Mouse (Mus musculus): ENCODE results near the gene Rln1. TPM values are rescaled to one million over a fixed set of nuclear protein-coding genes. Genes with fewer than 3 reads are reported as not detected.

The Rln1 gene
- polyA plus RNA-seq, 1 experiment from 2014 or later, result 3.7 TPM

DNA sequence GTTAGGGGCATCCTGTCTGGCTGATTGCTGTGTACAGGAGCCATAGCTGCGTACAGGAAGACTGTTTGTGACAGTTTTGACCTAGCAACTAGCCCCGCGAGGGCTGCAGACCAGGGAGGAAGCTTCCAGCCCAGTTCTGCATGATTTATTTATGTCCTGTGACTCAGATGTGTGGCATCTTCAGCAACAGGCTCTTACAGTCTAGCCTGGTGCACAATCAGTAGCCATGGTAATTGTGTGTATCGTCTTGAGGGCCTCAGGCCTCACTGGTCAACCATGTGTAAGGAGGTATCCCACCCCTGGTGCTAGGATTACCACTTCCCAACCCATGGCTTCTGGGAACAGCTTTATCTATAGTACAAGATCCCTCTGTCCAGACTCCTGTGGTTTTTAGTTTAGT lies 41.9 kb downstream of the Rln1 start:
- peaks cover 14% of the 10 kb centered on the region for H3K36me3 ChIP-seq (ENCODE audit: control insufficient read depth, insufficient read depth, low read length)
- no peak overlapping the region for H3K4me2 ChIP-seq (ENCODE audit: low read length)
- no peak overlapping the region for H3K4me3 ChIP-seq (ENCODE audit: low read depth, low read length)
- no peaks in the 10 kb centered on the region for H3K4me1 ChIP-seq (ENCODE audit: control insufficient read depth, insufficient read depth, low read length)
- no peaks in the 10 kb centered on the region for H3K27me3 ChIP-seq (ENCODE audit: control insufficient read depth, insufficient read depth, low read depth, low read length)
- no peak for ATAC-seq
- no peaks in the 10 kb centered on the region for H3K9me3 ChIP-seq (replicated peaks; ENCODE audit: control insufficient read depth, low read length, poor library complexity, severe bottlenecking)
- H3K27ac ChIP-seq (ENCODE audit: low read length), result no peak overlapping the region
- 83% methylated on average over 4 of the region's 4 CpGs for WGBS
- H3K9ac ChIP-seq (ENCODE audit: low read depth, low read length), result no peak overlapping the region

DNA sequence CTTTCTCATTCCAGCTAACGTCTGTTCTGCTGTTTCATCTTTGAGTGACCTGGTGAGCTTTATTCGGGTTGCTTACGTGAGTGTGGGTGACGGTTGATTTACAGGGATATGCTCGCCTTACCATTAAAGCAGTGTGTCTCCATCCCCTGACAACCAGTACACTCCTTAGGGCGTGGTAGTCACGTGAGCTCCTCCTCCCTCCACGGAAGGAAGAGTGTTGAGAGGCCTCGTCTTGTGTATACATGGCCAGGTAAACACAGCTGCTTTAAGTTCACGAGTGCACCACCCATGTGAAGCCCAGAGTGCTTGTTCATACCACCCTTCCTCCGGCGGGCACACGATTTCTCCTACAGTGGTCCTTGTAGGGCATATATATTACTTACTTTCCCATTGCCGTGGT lies 42.9 kb downstream of the Rln1 start:
- no peak for ATAC-seq
- no peaks in the 10 kb centered on the region for H3K27me3 ChIP-seq (ENCODE audit: control insufficient read depth, insufficient read depth, low read depth, low read length)
- no peaks in the 10 kb centered on the region for H3K4me1 ChIP-seq (ENCODE audit: control insufficient read depth, insufficient read depth, low read length)
- no peaks in the 10 kb centered on the region for H3K9me3 ChIP-seq (replicated peaks; ENCODE audit: control insufficient read depth, low read length, poor library complexity, severe bottlenecking)
- 87% methylated on average over 14 of the region's 14 CpGs for WGBS
- H3K4me3 ChIP-seq (ENCODE audit: low read depth, low read length), result no peak overlapping the region
- H3K36me3 ChIP-seq (ENCODE audit: control insufficient read depth, insufficient read depth, low read length), result peaks cover 16% of the 10 kb centered on the region
- no peak overlapping the region for H3K9ac ChIP-seq (ENCODE audit: low read depth, low read length)
- H3K4me2 ChIP-seq (ENCODE audit: low read length), result no peak overlapping the region
- no peak overlapping the region for H3K27ac ChIP-seq (ENCODE audit: low read length)

DNA sequence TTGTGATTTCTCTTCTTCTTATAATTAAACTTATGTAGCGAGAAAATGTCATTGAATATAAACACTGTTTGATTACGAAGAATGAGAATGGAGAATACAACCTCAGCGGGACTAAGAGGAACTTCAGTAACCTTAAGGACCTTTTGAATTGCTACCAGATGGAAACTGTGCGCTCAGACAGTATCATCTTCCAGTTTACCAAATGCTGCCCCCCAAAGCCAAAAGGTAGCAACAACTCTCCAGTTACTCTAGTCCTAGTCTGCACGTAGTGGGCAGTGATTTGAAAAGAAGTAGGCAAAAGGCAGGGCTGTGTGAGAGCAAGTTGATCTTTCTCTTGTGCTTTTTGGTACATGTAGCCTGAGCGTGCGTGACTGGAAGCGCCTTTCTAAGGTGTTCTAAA lies 46.6 kb downstream of the Rln1 start:
- Histone ChIP-seq H3K27me3 (ENCODE audit: control insufficient read depth, insufficient read depth, low read depth, low read length) (no peaks in the 10 kb centered on the region), H3K36me3 (ENCODE audit: control insufficient read depth, insufficient read depth, low read length) (peaks cover 14% of the 10 kb centered on the region), H3K27ac (ENCODE audit: low read length) (no peak overlapping the region), H3K4me1 (ENCODE audit: control insufficient read depth, insufficient read depth, low read length) (0 out of 2 replicates have a peak, but pooled peaks cover 4% of the 10 kb centered on the region), H3K4me2 (ENCODE audit: low read length) (no peak overlapping the region), H3K4me3 (ENCODE audit: low read depth, low read length) (no peak overlapping the region), H3K9me3 (replicated peaks; ENCODE audit: control insufficient read depth, low read length, poor library complexity, severe bottlenecking) (no peaks in the 10 kb centered on the region), H3K9ac (ENCODE audit: low read depth, low read length) (no peak overlapping the region)
- ATAC-seq, result no peak
- 74% methylated on average over 8 of the region's 8 CpGs for WGBS

DNA sequence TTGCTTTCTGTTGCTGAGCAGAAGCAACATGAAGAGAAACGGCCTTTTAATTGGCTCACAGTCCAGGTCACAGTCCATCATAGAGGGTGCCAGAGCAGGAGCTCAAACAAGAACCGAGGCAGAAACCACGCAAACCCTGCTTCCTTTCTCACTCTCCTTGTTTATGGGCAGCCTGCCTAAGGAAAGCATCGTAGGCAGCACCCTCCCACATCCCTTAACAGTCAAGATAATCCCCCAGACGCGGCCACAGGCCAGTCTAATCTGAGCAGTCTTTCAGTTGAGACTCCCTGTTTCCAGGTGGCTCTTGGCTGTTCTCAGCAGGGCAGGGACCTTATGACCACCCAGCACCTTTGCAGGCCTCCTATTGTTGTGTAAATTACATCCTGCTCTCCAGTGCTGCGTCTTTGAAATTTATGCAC lies 49.0 kb downstream of the Rln1 start:
- Histone ChIP-seq H3K4me2 (ENCODE audit: low read length) (no peak overlapping the region), H3K9ac (ENCODE audit: low read depth, low read length) (no peak overlapping the region), H3K36me3 (ENCODE audit: control insufficient read depth, insufficient read depth, low read length) (peaks cover 9% of the 10 kb centered on the region), H3K27me3 (ENCODE audit: control insufficient read depth, insufficient read depth, low read depth, low read length) (no peaks in the 10 kb centered on the region), H3K4me1 (ENCODE audit: control insufficient read depth, insufficient read depth, low read length) (0 out of 2 replicates have a peak, but pooled peaks cover 4% of the 10 kb centered on the region), H3K27ac (ENCODE audit: low read length) (no peak overlapping the region), H3K4me3 (ENCODE audit: low read depth, low read length) (no peak overlapping the region), H3K9me3 (replicated peaks; ENCODE audit: control insufficient read depth, low read length, poor library complexity, severe bottlenecking) (no peaks in the 10 kb centered on the region)
- WGBS, result 7% methylated on average over 7 of the region's 7 CpGs
- ATAC-seq, result peak; percentile 66

Other genes starting within 250 kb of the Rln1 start
- 35.2 and 39.4 TPM in 2 replicates for gene Rcl1, start 233.3 kb downstream of the Rln1 start, polyA plus RNA-seq (2015; fragmentation: Nextera tagmentation; extraction: Ambion mirVana)
- gene Jak2, start 82.8 kb downstream of the Rln1 start, polyA plus RNA-seq (2015; fragmentation: Nextera tagmentation; extraction: Ambion mirVana), result 14.4 and 17.1 TPM in 2 replicates
- gene Insl6, start 9.3 kb downstream of the Rln1 start, polyA plus RNA-seq (2015; fragmentation: Nextera tagmentation; extraction: Ambion mirVana), result 0.82 and 1.4 TPM in 2 replicates
- gene Plgrkt, start 32.7 kb upstream of the Rln1 start, polyA plus RNA-seq (2015; fragmentation: Nextera tagmentation; extraction: Ambion mirVana), result 82.4 and 84.1 TPM in 2 replicates
- 0.71 and 0.93 TPM in 2 replicates for gene Cd274, start 32.8 kb upstream of the Rln1 start, polyA plus RNA-seq (2015; fragmentation: Nextera tagmentation; extraction: Ambion mirVana)
- not detected in 2 replicates for gene Pdcd1lg2, start 76.2 kb upstream of the Rln1 start, polyA plus RNA-seq (2015; fragmentation: Nextera tagmentation; extraction: Ambion mirVana)
- 12.4 and 12.6 TPM in 2 replicates for gene Ric1, start 187.6 kb upstream of the Rln1 start, polyA plus RNA-seq (2015; fragmentation: Nextera tagmentation; extraction: Ambion mirVana)